Mouse (Mus musculus): ENCODE data around the gene Ddx10.

DNA sequence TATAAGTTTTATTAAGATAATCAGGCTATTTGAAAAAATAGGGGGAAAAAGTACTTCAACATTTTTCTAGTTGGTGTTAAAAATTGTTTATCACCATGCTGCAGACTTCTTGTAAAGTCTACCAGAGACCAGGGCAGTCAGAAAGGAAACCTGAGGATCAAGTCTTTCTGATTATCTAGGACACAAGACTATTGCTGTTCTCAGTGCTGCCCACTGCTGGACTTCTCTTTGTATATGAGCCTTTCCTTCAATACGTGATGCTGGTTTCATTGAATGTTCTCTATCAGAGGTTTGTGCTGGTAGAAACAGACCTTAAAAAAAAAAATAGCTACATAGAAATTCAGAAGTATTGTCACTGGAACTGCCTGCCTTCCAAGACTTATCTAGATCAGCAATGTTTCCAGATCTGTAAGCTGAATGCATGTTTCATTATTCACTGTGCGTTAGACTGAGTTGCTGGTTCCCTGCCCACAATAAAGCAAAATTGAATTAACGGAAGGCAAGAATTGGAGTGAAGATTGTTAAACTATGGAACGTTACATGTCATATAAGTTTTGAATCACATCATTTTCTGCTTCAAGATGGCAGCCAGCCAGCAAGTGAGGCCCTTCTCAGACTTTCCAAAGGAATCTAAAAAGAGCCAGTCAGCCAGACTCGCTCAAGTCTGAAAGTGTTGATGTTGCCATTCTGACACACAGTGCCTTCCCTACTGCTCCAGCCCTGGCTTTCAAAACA is 21.0 kb upstream of the Ddx10 start:
- TF ChIP-seq CTCF (IDR thresholded peaks at IDR 0.05; ENCODE audit: low read depth, low read length) (no peak), GATA1 (IDR thresholded peaks at IDR 0.05; ENCODE audit: borderline replicate concordance, low read length) (no peak), POLR2AphosphoS5 (IDR thresholded peaks at IDR 0.05; ENCODE audit: insufficient replicate concordance, low read depth, low read length) (no peak)

Measured in G1E (cell line).